ENCODE assay signal across 18 mouse cellular contexts in the genomic region with DNA sequence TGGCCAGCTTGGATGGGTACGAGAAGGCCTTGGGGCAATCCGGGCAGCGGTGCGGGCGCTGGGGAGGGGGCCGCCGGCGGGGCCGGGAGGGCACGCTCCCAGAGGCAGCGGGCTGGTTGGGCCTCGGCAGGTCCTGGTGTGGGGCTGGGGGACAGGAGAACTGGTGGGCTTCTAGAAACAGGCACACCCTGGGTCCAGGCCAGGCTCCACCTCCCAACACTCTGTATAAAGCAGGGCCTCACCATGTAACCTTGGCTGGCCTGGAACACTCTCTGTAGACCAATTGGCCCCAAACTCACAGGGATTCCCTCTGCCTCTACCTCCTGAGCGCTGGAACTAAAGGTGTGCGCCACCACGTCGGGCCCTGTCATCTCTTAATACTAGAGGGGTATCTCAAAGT. TPM values are rescaled to one million over a fixed set of nuclear protein-coding genes. Genes with fewer than 3 reads are reported as not detected.
DNase-seq lines count a peak whose midpoint lies in the region; ATAC-seq lines count a peak whose summit lies in the region.
"Had no signal": no experiment of that assay in that cellular context is flagged by ENCODE, and none has a peak within 500 bp of the region (broad histone marks: within the 10 kb centered on the region; RNA-seq: fewer than 3 reads in every experiment).

No protein-coding gene starts in this region.

- H3K27me3 ChIP-seq in midbrain, embryonic 10.5 days (ENCODE audit: low read depth, poor library complexity, severe bottlenecking) = peaks cover 45% of the 10 kb centered on the region
- peaks cover 18% of the 10 kb centered on the region; the same call in 1 of the 2 replicates for H3K27me3 ChIP-seq in midbrain, embryonic 14.5 days (ENCODE audit: control insufficient read depth, insufficient read depth, low read length)
- peaks cover 31% of the 10 kb centered on the region for H3K27me3 ChIP-seq in embryonic facial prominence, embryonic 13.5 days
- peaks cover 37% of the 10 kb centered on the region for H3K27me3 ChIP-seq in limb, embryonic 12.5 days
- H3K27me3 ChIP-seq in neural tube, embryonic 15.5 days (replicated peaks) = peaks cover 21% of the 10 kb centered on the region

- H3K36me3 ChIP-seq in midbrain, embryonic 10.5 days = no peaks in the 10 kb centered on the region
- H3K36me3 ChIP-seq in midbrain, embryonic 14.5 days (ENCODE audit: control insufficient read depth, insufficient read depth, low read length) = no peaks in the 10 kb centered on the region
- H3K36me3 ChIP-seq in embryonic facial prominence, embryonic 13.5 days = no peaks in the 10 kb centered on the region
- no peaks in the 10 kb centered on the region for H3K36me3 ChIP-seq in limb, embryonic 12.5 days
- no peaks in the 10 kb centered on the region for H3K36me3 ChIP-seq in neural tube, embryonic 15.5 days
- H3K36me3 ChIP-seq: intestine, embryonic 15.5 days; neural tube, embryonic 13.5 days had no signal

- DNase-seq in midbrain, embryonic 10.5 days (ENCODE audit: low spot score) = no peak
- no peak for DNase-seq in midbrain, embryonic 14.5 days
- DNase-seq in adipocyte (ENCODE audit: low spot score) = no peak
- no peak for DNase-seq in T-cell, adult 2 months (ENCODE audit: low spot score)
- DNase-seq: cerebellum, postnatal 36 days; forebrain, postnatal 0 days; gastrocnemius, postnatal 36 days; kidney, postnatal 4 days; lung, embryonic 14.5 days; retina, postnatal 1 day; thymus, postnatal 25 days had no signal

- H3K4me2 ChIP-seq in midbrain, embryonic 14.5 days (ENCODE audit: low read length) = no peak overlapping the region
- H3K4me2 ChIP-seq in embryonic facial prominence, embryonic 13.5 days = no peak overlapping the region
- no peak overlapping the region for H3K4me2 ChIP-seq in limb, embryonic 12.5 days
- peak overlapping the region; percentile 72 for H3K4me2 ChIP-seq in neural tube, embryonic 15.5 days
- H3K4me2 ChIP-seq: intestine, embryonic 15.5 days had no signal

- peak overlapping the region; percentile 4; the same call in 1 of the 2 replicates for H3K4me3 ChIP-seq in midbrain, embryonic 10.5 days
- H3K4me3 ChIP-seq in midbrain, embryonic 14.5 days (replicated peaks; ENCODE audit: low read depth, low read length) = no peak overlapping the region
- H3K4me3 ChIP-seq in embryonic facial prominence, embryonic 13.5 days = no peak overlapping the region; the same call in 1 of the 2 replicates
- H3K4me3 ChIP-seq in limb, embryonic 12.5 days (replicated peaks) = peak overlapping the region; percentile 55; the same call in 1 of the 2 replicates
- H3K4me3 ChIP-seq in neural tube, embryonic 15.5 days (replicated peaks) = no peak overlapping the region
- H3K4me3 ChIP-seq: intestine, embryonic 15.5 days; megakaryocyte, embryonic 14.5 days had no signal

- no peak for ATAC-seq in midbrain, embryonic 14.5 days (ENCODE audit: low FRiP score, low TSS enrichment)
- ATAC-seq in embryonic facial prominence, embryonic 13.5 days (ENCODE audit: insufficient number of reproducible peaks, insufficient read depth, low FRiP score, low TSS enrichment, low read depth) = 0 out of 2 replicates have a peak, but pooled peaks have one; percentile 17
- no peak for ATAC-seq in limb, embryonic 12.5 days (ENCODE audit: insufficient number of reproducible peaks, insufficient read depth, low FRiP score, low TSS enrichment, low read depth)
- ATAC-seq in neural tube, embryonic 15.5 days (ENCODE audit: low FRiP score) = no peak

- WGBS in midbrain, embryonic 10.5 days = 36% methylated on average over 16 of the region's 16 CpGs
- WGBS in midbrain, embryonic 14.5 days = 40% methylated on average over 16 of the region's 16 CpGs
- WGBS in embryonic facial prominence, embryonic 13.5 days = 39% methylated on average over 16 of the region's 16 CpGs
- WGBS in limb, embryonic 12.5 days = 47% methylated on average over 16 of the region's 16 CpGs
- WGBS in neural tube, embryonic 15.5 days = 49% methylated on average over 16 of the region's 16 CpGs

- H3K9ac ChIP-seq in midbrain, embryonic 14.5 days (replicated peaks; ENCODE audit: low read length) = no peak overlapping the region
- no peak overlapping the region for H3K9ac ChIP-seq in embryonic facial prominence, embryonic 13.5 days
- no peak overlapping the region for H3K9ac ChIP-seq in limb, embryonic 12.5 days (replicated peaks)
- no peak overlapping the region for H3K9ac ChIP-seq in neural tube, embryonic 15.5 days (replicated peaks)
- H3K9ac ChIP-seq: intestine, embryonic 15.5 days; lung, embryonic 14.5 days; neural tube, embryonic 13.5 days had no signal

- H3K9me3 ChIP-seq in midbrain, embryonic 10.5 days (replicated peaks) = peaks cover 11% of the 10 kb centered on the region
- H3K9me3 ChIP-seq in midbrain, embryonic 14.5 days (ENCODE audit: control insufficient read depth, low read length) = no peaks in the 10 kb centered on the region
- H3K9me3 ChIP-seq in embryonic facial prominence, embryonic 13.5 days = no peaks in the 10 kb centered on the region
- peaks cover 16% of the 10 kb centered on the region for H3K9me3 ChIP-seq in limb, embryonic 12.5 days
- H3K9me3 ChIP-seq in neural tube, embryonic 15.5 days (replicated peaks) = no peaks in the 10 kb centered on the region
- H3K9me3 ChIP-seq: intestine, embryonic 15.5 days; neural tube, embryonic 13.5 days had no signal

- peaks cover 20% of the 10 kb centered on the region for H3K4me1 ChIP-seq in midbrain, embryonic 10.5 days
- H3K4me1 ChIP-seq in midbrain, embryonic 14.5 days (ENCODE audit: control insufficient read depth, insufficient read depth, low read length) = no peaks in the 10 kb centered on the region
- H3K4me1 ChIP-seq in embryonic facial prominence, embryonic 13.5 days = peaks cover 10% of the 10 kb centered on the region
- H3K4me1 ChIP-seq in limb, embryonic 12.5 days (replicated peaks) = peaks cover 10% of the 10 kb centered on the region
- H3K4me1 ChIP-seq in neural tube, embryonic 15.5 days = peaks cover 22% of the 10 kb centered on the region

- no peak overlapping the region for H3K27ac ChIP-seq in midbrain, embryonic 10.5 days (replicated peaks)
- no peak overlapping the region for H3K27ac ChIP-seq in midbrain, embryonic 14.5 days (replicated peaks; ENCODE audit: low read depth, low read length)
- H3K27ac ChIP-seq in embryonic facial prominence, embryonic 13.5 days = no peak overlapping the region
- no peak overlapping the region for H3K27ac ChIP-seq in limb, embryonic 12.5 days
- H3K27ac ChIP-seq in neural tube, embryonic 15.5 days (replicated peaks) = no peak overlapping the region
- H3K27ac ChIP-seq: intestine, embryonic 15.5 days; neural tube, embryonic 13.5 days had no signal

RNA-seq across cellular contexts. Expression of a gene that starts 1.3 kb away (rescaled TPM):
- 22.8 and 24.1 TPM in 2 replicates for polyA plus RNA-seq in midbrain, embryonic 10.5 days (2016; fragmentation: Nextera tagmentation; extraction: Ambion mirVana)
- polyA plus RNA-seq in midbrain, embryonic 14.5 days (2014; fragmentation: Nextera tagmentation; extraction: Ambion mirVana) = 18.5 and 24.2 TPM in 2 replicates
- polyA plus RNA-seq in embryonic facial prominence, embryonic 13.5 days (2015; fragmentation: Nextera tagmentation; extraction: Ambion mirVana) = 24.0 and 26.0 TPM in 2 replicates
- 25.1 and 25.6 TPM in 2 replicates for polyA plus RNA-seq in limb, embryonic 12.5 days (2016; fragmentation: Nextera tagmentation; extraction: Ambion mirVana)
- 29.3 and 33.2 TPM in 2 replicates for polyA plus RNA-seq in neural tube, embryonic 15.5 days (2015; fragmentation: Nextera tagmentation; extraction: Ambion mirVana)

RNA-seq across cellular contexts. Expression of a gene that starts 1.4 kb away (rescaled TPM):
- 1.4 and 2.1 TPM in 2 replicates for polyA plus RNA-seq in midbrain, embryonic 10.5 days (2016; fragmentation: Nextera tagmentation; extraction: Ambion mirVana)
- 9.2 and 12.1 TPM in 2 replicates for polyA plus RNA-seq in midbrain, embryonic 14.5 days (2014; fragmentation: Nextera tagmentation; extraction: Ambion mirVana)
- 7.0 and 7.3 TPM in 2 replicates for polyA plus RNA-seq in embryonic facial prominence, embryonic 13.5 days (2015; fragmentation: Nextera tagmentation; extraction: Ambion mirVana)
- polyA plus RNA-seq in limb, embryonic 12.5 days (2016; fragmentation: Nextera tagmentation; extraction: Ambion mirVana) = 3.6 and 4.0 TPM in 2 replicates
- polyA plus RNA-seq in neural tube, embryonic 15.5 days (2015; fragmentation: Nextera tagmentation; extraction: Ambion mirVana) = 12.9 and 17.5 TPM in 2 replicates
- polyA plus RNA-seq: liver, adult 2 months had no signal

RNA-seq across cellular contexts. Expression of a gene that starts 24.6 kb away (rescaled TPM):
- polyA plus RNA-seq in midbrain, embryonic 10.5 days (2016; fragmentation: Nextera tagmentation; extraction: Ambion mirVana) = 0.05 TPM in 1 of 2 replicates, not detected in the other
- not detected in 2 replicates for polyA plus RNA-seq in midbrain, embryonic 14.5 days (2014; fragmentation: Nextera tagmentation; extraction: Ambion mirVana)
- polyA plus RNA-seq in embryonic facial prominence, embryonic 13.5 days (2015; fragmentation: Nextera tagmentation; extraction: Ambion mirVana) = 0.37 and 0.65 TPM in 2 replicates
- 0.18 and 0.20 TPM in 2 replicates for polyA plus RNA-seq in limb, embryonic 12.5 days (2016; fragmentation: Nextera tagmentation; extraction: Ambion mirVana)
- polyA plus RNA-seq in neural tube, embryonic 15.5 days (2015; fragmentation: Nextera tagmentation; extraction: Ambion mirVana) = 0.37 TPM in 1 of 2 replicates, not detected in the other
- polyA plus RNA-seq: forebrain, postnatal 0 days; neural tube, embryonic 13.5 days had no signal

RNA-seq across cellular contexts. Expression of a gene that starts 39.9 kb away (rescaled TPM):
- 149 and 160 TPM in 2 replicates for polyA plus RNA-seq in midbrain, embryonic 10.5 days (2016; fragmentation: Nextera tagmentation; extraction: Ambion mirVana)
- 55.0 and 55.8 TPM in 2 replicates for polyA plus RNA-seq in midbrain, embryonic 14.5 days (2014; fragmentation: Nextera tagmentation; extraction: Ambion mirVana)
- polyA plus RNA-seq in embryonic facial prominence, embryonic 13.5 days (2015; fragmentation: Nextera tagmentation; extraction: Ambion mirVana) = 127 and 147 TPM in 2 replicates
- polyA plus RNA-seq in limb, embryonic 12.5 days (2016; fragmentation: Nextera tagmentation; extraction: Ambion mirVana) = 131 and 134 TPM in 2 replicates
- 60.2 and 75.0 TPM in 2 replicates for polyA plus RNA-seq in neural tube, embryonic 15.5 days (2015; fragmentation: Nextera tagmentation; extraction: Ambion mirVana)

RNA-seq across cellular contexts. Expression of a gene that starts 40.1 kb away (rescaled TPM):
- polyA plus RNA-seq in midbrain, embryonic 10.5 days (2016; fragmentation: Nextera tagmentation; extraction: Ambion mirVana) = 0.14 TPM in 1 of 2 replicates, not detected in the other
- not detected in 2 replicates for polyA plus RNA-seq in midbrain, embryonic 14.5 days (2014; fragmentation: Nextera tagmentation; extraction: Ambion mirVana)
- 0.42 TPM in 1 of 2 replicates, not detected in the other for polyA plus RNA-seq in embryonic facial prominence, embryonic 13.5 days (2015; fragmentation: Nextera tagmentation; extraction: Ambion mirVana)
- not detected in 2 replicates for polyA plus RNA-seq in limb, embryonic 12.5 days (2016; fragmentation: Nextera tagmentation; extraction: Ambion mirVana)
- polyA plus RNA-seq in neural tube, embryonic 15.5 days (2015; fragmentation: Nextera tagmentation; extraction: Ambion mirVana) = 0.51 TPM in 1 of 2 replicates, not detected in the other
- polyA plus RNA-seq: forebrain, postnatal 0 days; intestine, embryonic 15.5 days; liver, adult 2 months; lung, embryonic 14.5 days; neural tube, embryonic 13.5 days had no signal

Comparison
In these comparisons a context has a peak if more than half of its experiments do, and no peak if none do; other contexts are left out.
1. H3K4me3 ChIP-seq: peak in midbrain, embryonic 10.5 days (single experiment) and limb, embryonic 12.5 days (single experiment); none in midbrain, embryonic 14.5 days (single experiment), embryonic facial prominence, embryonic 13.5 days (single experiment) and neural tube, embryonic 15.5 days (single experiment).